Mouse (Mus musculus) MEL (cell line): ENCODE measurements around the gene Nkx2-9.

Source experiments
- CTCF ChIP-seq, 3 experiments: IDR thresholded peaks in 2 of 3; conservative IDR thresholded peaks in 1 of 3; 2 replicates each; pipeline ENCODE4 v1.5.1; 2011 to 2012; ENCODE audit warnings: low read length in 3 of 3, low read depth in 2 of 3, mild to moderate bottlenecking in 2 of 3, improper control_type of control experiment in 1 of 3, inconsistent platforms in 1 of 3, mixed read lengths in 1 of 3, moderate library complexity in 1 of 3; ENCODE audit not compliant: control insufficient read depth in 1 of 3, insufficient read depth in 1 of 3, poor library complexity in 1 of 3, severe bottlenecking in 1 of 3
- E2F4 ChIP-seq: IDR thresholded peaks from 2 replicates; pipeline ENCODE4 v1.6.1; 2011; ENCODE audit warnings: low read depth, low read length, improper control_type of control experiment, borderline replicate concordance
- ETS1 ChIP-seq: IDR thresholded peaks from 2 replicates; pipeline ENCODE4 v1.6.1; 2012; ENCODE audit warnings: low read depth, mild to moderate bottlenecking, inconsistent platforms, low read length, improper control_type of control experiment, moderate library complexity
- MAFK ChIP-seq: IDR thresholded peaks from 2 replicates; pipeline ENCODE4 v1.6.1; 2011; ENCODE audit warnings: low read depth, mild to moderate bottlenecking, low read length, improper control_type of control experiment, borderline replicate concordance
- MAZ ChIP-seq: IDR thresholded peaks from 2 replicates; pipeline ENCODE4 v1.6.1; 2012; ENCODE audit warnings: low read depth, mild to moderate bottlenecking, inconsistent platforms, low read length, improper control_type of control experiment
- MEF2A ChIP-seq: IDR thresholded peaks from 2 replicates; pipeline ENCODE4 v1.6.1; 2014; ENCODE audit warnings: low read depth, mild to moderate bottlenecking, inconsistent platforms, low read length, improper control_type of control experiment; ENCODE audit not compliant: poor library complexity, insufficient replicate concordance, severe bottlenecking; ENCODE audit errors: extremely low read depth
- MYC ChIP-seq: IDR thresholded peaks from 2 replicates; pipeline ENCODE4 v1.6.1; 2011; ENCODE audit warnings: low read depth, mild to moderate bottlenecking, low read length, improper control_type of control experiment, moderate library complexity
- NRF1 ChIP-seq: IDR thresholded peaks from 2 replicates; pipeline ENCODE4 v1.6.1; 2014; ENCODE audit warnings: low read depth, mild to moderate bottlenecking, inconsistent platforms, low read length, improper control_type of control experiment, moderate library complexity; ENCODE audit not compliant: poor library complexity, insufficient read depth, severe bottlenecking
- POLR2A ChIP-seq, 2 experiments: IDR thresholded peaks; 2 replicates each; pipeline ENCODE4 v1.6.1; 2011 to 2012; ENCODE audit warnings: low read length in 2 of 2, mild to moderate bottlenecking in 2 of 2, control low read depth in 1 of 2, improper control_type of control experiment in 1 of 2, low read depth in 1 of 2, moderate library complexity in 1 of 2; ENCODE audit not compliant: control insufficient read depth in 1 of 2, insufficient read depth in 1 of 2, poor library complexity in 1 of 2
- USF1 ChIP-seq: IDR thresholded peaks from 2 replicates; pipeline ENCODE4 v1.6.1; 2014; ENCODE audit warnings: low read depth, mild to moderate bottlenecking, inconsistent platforms, low read length, improper control_type of control experiment, moderate library complexity
- ZMIZ1 ChIP-seq: IDR thresholded peaks from 2 replicates; pipeline ENCODE4 v1.6.1; 2012; ENCODE audit warnings: low read depth, mild to moderate bottlenecking, inconsistent platforms, low read length, improper control_type of control experiment, moderate library complexity
- ZNF384 ChIP-seq: IDR thresholded peaks from 2 replicates; pipeline ENCODE4 v1.6.1; 2012; ENCODE audit warnings: low read depth, mild to moderate bottlenecking, inconsistent platforms, low read length, improper control_type of control experiment

- no peak for TF ChIP-seq E2F4
- no peak for TF ChIP-seq MEF2A
- TF ChIP-seq ZNF384: no peak
- TF ChIP-seq MAZ: no peak
- no peak for TF ChIP-seq NRF1
- no peak for TF ChIP-seq POLR2A (IDR thresholded peaks at IDR 0.05; ENCODE audit: control insufficient read depth in 1 of 2, insufficient read depth in 1 of 2, low read depth in 1 of 2, low read length in 2 of 2, poor library complexity in 1 of 2)
- TF ChIP-seq CTCF (IDR thresholded peaks at IDR 0.05 in 2 of 3, conservative IDR thresholded peaks at IDR 0.05 in 1 of 3; ENCODE audit: control insufficient read depth in 1 of 3, insufficient read depth in 1 of 3, low read depth in 2 of 3, low read length in 3 of 3, poor library complexity in 1 of 3, severe bottlenecking in 1 of 3): no peak
- TF ChIP-seq MYC: no peak
- TF ChIP-seq ETS1: no peak
- TF ChIP-seq ZMIZ1: no peak
- no peak for TF ChIP-seq MAFK
- no peak for TF ChIP-seq USF1
Measured at GRCm38 (mm10) chr12:56611504-56612348, 1.4 kb downstream of the Nkx2-9 start.
